Mouse (Mus musculus) adrenal gland, postnatal 4 days (tissue): ENCODE measurements around the gene Col1a2. TPM values are rescaled to one million over a fixed set of nuclear protein-coding genes. Genes with fewer than 3 reads are reported as not detected.

Source experiments
- DNase-seq, 2 experiments: peaks; one replicate each; pipeline ENCODE4 v3.0.0; 2021 to 2022; ENCODE audit warnings: low spot score in 2 of 2, mixed read lengths in 2 of 2
- long read RNA-seq, 2 experiments: library from polyadenylated mRNA; stranded (forward); transcript quantifications; one replicate each; pipeline ENCODE4 v2.0.0; 2021
- total RNA-seq, 2 experiments: library from RNA; stranded (reverse); gene quantifications; 2 replicates each; pipeline ENCODE4 v1.2.3; 2021

Col1a2 gene
- 100 to 1,000 TPM; 705 to 818 TPM for total RNA-seq
- long read RNA-seq, experiment 1, partial matches to known transcripts, result 208 of 214 reads
- long read RNA-seq, experiment 1, other reads (novel, unspliced or antisense), result 6 of 214 reads
- long read RNA-seq, experiment 2, partial matches to known transcripts, result 282 of 323 reads
- long read RNA-seq, experiment 2, other reads (novel, unspliced or antisense), result 41 of 323 reads

GRCm38 (mm10) chr6:4504603-4505131 is at the start of gene Col1a2:
TSS of gene Col1a2 (plus strand) at chr6:4504814.
- DNase-seq, result no peak

- DNase-seq, result no peak
These were observed 49.1 kb upstream of the Col1a2 start for GRCm38 (mm10) chr6:4455518-4455917.

GRCm38 (mm10) chr6:4455961-4456617 is 48.5 kb upstream of the Col1a2 start:
- no peak for DNase-seq

GRCm38 (mm10) chr6:4456691-4457447 is 47.7 kb upstream of the Col1a2 start:
- no peak for DNase-seq

GRCm38 (mm10) chr6:4457555-4457996 is 47.0 kb upstream of the Col1a2 start:
- no peak for DNase-seq

GRCm38 (mm10) chr6:4465320-4465719 is 39.3 kb upstream of the Col1a2 start:
- no peak for DNase-seq

GRCm38 (mm10) chr6:4483577-4483936 is 21.1 kb upstream of the Col1a2 start:
- no peak for DNase-seq

GRCm38 (mm10) chr6:4483937-4484601 is 20.5 kb upstream of the Col1a2 start:
- no peak for DNase-seq

- DNase-seq, result no peak
These were observed 16.3 kb upstream of the Col1a2 start for GRCm38 (mm10) chr6:4488349-4488748.

- DNase-seq, result no peak
These were observed 15.6 kb upstream of the Col1a2 start for GRCm38 (mm10) chr6:4488966-4489365.

- DNase-seq, result no peak
These were observed 15.0 kb upstream of the Col1a2 start for GRCm38 (mm10) chr6:4489366-4490245.

GRCm38 (mm10) chr6:4493666-4494065 is 10.9 kb upstream of the Col1a2 start:
- no peak for DNase-seq

GRCm38 (mm10) chr6:4496428-4496827 is 8.2 kb upstream of the Col1a2 start:
- no peak for DNase-seq

GRCm38 (mm10) chr6:4503106-4503505 is 1.5 kb upstream of the Col1a2 start:
- DNase-seq, result no peak

GRCm38 (mm10) chr6:4505158-4505997 is 764 bp downstream of the Col1a2 start:
- no peak for DNase-seq

GRCm38 (mm10) chr6:4506106-4506505 is 1.5 kb downstream of the Col1a2 start:
- no peak for DNase-seq

- DNase-seq, result no peak
These were observed 2.2 kb downstream of the Col1a2 start for GRCm38 (mm10) chr6:4506791-4507190.

GRCm38 (mm10) chr6:4507323-4507722 is 2.7 kb downstream of the Col1a2 start:
- no peak for DNase-seq

- no peak for DNase-seq
These were observed 3.7 kb downstream of the Col1a2 start for GRCm38 (mm10) chr6:4508279-4508678.

GRCm38 (mm10) chr6:4509395-4509794 is 4.8 kb downstream of the Col1a2 start:
- no peak for DNase-seq
